Mouse (Mus musculus): ENCODE data around the gene Adss.
"Not testable (repeated sequence)": the region's sequence is repeated elsewhere in the genome, so short reads cannot be mapped to it uniquely, and the experiment has no call there.

The Adss gene

DNA sequence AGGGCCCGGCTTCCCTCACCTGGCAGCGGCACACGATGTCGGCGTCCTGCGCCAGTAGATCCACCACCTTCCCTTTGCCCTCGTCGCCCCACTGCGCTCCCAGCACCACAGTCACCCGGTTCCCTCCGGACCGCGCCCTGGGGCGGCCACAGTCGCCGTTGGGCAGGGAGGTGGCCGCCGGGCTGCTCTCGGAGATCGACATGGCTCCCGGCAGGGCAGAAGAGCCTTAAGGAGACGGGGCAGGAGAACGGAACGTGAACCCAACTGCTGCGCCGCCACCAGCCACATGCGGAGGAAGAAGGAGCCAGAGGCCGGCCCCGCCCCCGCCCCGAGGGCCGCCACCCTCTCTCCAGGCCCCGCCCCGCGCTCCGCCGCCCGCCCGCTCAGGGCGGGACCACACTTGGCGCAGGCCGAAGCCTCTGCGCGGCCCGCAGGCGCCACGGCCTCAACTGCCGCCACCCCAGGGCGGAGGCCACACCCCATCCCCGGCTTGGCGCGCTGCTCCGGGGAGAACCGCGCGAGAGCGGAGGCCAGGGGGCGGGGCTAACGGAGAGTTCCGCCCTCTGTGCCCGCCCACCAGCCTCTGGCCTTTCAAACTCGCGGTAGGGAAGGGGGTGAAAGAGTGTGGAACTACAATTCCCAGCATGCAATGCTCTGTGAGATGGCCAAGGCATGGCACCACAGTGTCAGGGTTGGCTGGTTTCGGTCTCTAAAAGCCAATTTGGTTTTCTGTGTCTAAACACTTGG, at the start of gene Adss:
Gene Adss, minus strand, starts transcription at position 319 of the 747 bp plus-strand sequence.
- DNase-seq (ENCODE audit: low spot score in 2 of 2) = peak; percentile 97 to 98

DNA sequence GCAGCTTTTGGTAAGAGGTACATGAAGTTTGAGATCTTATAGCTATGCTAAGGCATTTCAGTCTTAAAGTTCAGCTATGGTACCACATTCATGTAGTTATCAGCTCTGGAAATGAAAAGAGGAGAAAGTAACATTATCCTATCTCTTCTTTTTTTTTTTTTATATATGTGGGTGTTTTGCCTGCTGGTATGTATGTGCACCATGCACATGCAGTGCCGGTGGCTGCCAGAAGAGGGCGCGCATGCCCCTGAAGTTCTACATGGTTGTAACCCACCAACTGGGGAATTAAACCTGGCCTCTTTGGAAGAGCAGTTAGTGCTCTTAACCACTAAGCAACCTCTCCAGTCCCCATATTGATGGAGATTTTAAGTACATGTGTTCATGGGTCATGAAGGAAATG, 49.5 kb upstream of the Adss start:
- DNase-seq (ENCODE audit: low spot score in 2 of 2) = not testable (repeated sequence)

DNA sequence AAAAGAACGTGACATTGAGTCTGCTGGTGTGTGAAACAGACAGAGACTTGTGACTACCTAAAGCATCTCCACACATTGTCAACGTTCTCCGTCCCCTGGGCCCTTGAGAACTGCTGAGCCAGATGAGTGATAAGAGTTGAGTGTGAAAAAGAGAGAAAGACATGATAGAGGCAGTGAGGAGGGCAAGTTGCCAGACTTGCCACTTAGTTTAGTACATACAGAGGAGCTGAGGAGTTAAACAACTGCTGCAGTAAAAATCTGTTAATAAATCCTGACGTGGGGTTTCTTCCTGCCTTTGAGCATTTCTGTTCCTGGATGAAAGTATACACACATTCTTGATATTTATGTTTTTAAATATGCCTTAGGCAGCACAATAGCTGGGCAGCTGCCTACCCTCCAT, 31.5 kb upstream of the Adss start:
- DNase-seq (ENCODE audit: low spot score in 2 of 2) = not testable (repeated sequence)

DNA sequence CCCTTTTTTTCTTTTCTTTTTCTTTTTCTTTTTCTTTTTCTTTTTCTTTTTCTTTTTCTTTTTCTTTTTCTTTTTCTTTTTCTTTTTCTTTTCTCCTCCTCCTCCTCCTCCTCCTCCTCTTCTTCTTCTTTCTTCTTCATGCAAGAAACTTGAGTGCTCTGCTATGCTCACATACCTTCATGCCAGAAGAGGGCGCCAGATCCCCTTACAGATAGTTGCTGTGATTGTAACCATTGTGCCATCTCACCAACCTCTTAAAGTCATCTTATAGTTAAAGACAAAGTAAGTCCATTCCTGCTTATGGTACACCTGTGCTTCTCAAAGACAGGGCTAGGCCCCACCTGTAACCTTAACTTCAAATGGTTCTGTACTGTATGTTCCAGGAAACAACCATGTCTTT, 10.5 kb upstream of the Adss start:
- DNase-seq (ENCODE audit: low spot score in 2 of 2) = not testable (repeated sequence)

DNA sequence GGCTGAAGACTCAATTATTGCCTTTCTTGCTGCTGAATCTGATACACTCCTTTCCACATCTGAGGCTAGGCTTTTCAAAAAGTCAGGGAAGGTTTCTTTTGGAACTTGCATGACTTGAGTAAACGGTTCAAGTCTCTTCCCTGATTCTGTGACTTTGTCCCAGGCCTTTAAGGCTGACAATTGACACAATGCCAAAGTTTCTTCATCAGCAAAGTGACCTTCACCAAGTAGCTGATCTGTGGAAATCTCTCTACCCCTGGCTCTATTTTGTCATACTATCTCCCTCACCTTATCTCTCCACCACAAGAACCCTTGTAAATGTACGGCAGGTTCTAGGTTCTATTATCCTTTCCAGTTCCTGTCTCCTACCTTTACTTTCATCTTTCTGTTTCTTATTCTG, 7.2 kb upstream of the Adss start:
- no peak for DNase-seq (ENCODE audit: low spot score in 2 of 2)

DNA sequence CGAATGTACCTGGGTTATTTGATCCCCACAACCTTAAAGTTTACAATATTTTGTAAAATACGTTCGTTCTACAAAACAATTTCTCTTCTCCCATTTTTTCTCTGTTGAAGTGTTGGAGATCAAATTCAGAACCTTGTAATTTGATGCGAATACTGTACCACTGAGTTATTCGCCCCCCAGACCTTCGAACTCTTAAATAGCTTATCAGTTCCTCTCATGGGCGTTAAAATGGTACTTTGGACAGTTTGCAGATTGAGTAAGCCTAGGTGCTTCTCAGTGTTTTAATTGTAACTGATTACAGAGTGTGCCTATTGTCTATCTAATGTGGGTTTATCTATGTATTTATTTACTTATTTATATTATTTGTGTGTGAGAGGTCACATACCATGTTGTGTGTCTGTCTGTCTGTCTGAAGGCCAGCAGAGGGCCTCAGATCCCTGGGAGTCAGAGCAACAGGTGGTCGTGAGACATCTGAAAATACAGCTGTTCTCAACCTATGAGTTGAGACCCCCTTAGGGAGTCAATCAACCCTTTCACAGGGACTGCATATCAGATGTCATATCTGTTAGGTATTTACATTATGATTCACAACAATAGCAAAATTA, 942 bp upstream of the Adss start:
- no peak for DNase-seq (ENCODE audit: low spot score in 2 of 2)

DNA sequence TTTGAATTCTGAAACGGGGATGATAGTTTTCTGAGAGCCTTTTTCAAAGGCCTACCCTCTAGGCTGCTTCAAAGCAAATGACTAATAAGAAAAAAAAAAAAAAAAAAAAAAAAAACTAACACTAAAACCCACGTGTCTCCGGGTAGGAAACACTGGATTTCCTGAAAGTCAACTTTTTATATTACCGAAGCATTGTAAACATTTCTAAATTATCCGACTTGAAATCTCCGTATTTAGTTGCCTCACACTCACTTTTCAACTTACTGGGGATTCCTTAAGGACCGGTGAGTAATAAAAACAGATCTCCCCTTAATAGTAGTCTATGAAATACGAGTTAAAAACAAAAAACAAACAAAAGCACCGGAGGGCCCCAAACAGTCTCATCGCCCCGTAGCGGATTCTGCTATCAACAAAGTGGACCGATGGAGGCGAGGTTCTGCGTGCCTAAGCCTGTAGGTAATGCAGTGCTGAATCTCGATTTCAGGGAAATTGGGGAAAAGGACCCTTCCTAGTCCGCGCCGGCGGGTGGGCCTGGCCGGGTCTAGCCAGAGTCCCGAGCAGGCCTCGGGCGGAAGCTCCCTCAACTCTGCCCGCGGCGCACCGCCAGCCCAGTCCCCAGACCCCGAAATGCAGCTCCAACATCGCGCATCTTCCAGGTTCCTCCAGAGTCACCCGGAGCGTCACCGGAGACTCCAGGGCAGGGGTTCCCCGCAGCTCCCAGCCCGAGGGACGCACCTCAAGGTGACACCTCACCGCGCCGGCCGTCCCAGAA, 704 bp downstream of the Adss start:
- DNase-seq (ENCODE audit: low spot score in 2 of 2) = peak in 1 of 2 experiments; percentile 11

DNA sequence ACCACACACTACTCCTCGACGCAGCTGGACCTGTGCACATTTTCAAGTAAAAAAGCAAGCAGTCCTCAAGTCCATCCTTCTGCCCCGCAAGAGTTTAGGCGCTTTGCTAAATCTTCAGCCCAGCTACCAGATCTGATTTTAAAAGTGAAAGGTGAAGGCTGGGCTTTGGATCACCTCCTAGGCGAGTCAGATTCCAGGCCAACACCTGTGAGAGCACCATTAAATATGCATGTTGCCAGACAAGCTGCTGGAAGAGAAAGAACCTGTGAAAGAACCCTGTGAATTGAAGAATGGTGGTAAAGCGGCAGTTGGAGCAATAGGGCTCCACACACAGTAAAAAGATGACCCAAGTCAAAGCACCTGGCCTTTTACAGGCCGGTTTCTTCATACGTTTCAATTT, 1.4 kb downstream of the Adss start:
- peak in 1 of 2 experiments; percentile 3 for DNase-seq (ENCODE audit: low spot score in 2 of 2)

DNA sequence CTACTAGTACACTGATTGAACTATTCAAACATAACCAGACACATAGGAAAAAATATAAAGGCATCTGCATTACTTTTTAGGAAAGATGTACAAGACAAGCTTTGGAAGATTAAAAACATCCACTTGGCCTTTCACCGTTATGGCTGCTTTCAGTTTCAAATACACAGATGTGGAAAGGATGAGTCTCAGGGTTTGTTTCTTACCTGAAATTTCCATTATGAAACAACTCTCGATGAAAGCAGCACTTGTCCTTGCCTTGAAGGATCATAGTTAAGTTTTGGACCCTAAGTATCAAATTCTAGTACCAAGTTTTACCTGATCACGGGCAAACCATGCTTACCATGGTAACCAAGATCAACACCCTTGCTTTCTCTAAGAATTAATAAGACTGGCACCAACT, 3.5 kb downstream of the Adss start:
- no peak for DNase-seq (ENCODE audit: low spot score in 2 of 2)

DNA sequence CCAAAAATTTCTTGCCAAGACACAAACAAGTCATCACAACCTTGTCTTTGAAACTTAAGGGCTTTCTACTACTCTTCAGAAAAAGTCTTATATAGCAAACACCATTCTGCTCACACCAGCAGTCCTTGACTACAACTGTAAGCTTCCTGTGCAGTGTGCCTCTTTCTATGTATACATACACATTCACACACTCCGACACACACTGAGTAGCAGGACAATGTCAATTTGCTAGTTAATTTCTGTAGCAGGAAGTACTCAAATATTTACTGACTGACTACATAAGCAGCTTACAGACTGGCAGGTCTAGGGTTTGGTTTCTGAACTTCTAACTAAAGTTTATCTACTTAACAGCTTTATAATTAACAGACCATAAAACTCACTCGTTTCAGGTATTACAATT, 18.9 kb downstream of the Adss start:
- DNase-seq (ENCODE audit: low spot score in 2 of 2) = no peak

DNA sequence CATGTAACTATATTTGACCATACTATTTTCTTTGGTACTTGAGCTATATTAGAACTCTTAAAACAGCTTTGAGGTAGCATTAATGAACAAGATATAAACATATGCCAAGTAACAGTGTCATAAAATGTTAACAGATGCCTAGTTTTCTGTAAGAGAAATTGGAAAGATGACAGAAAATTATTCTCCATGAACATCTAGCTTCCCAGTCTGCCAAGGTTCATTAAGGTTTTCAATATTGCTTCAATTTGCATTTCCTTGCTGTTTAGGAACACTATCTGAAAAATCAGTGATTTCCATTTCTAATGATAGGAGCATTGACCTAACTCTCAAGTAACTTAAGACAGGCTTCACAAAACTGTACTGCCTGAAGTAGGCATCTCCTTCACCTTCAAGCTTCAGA, 27.4 kb downstream of the Adss start:
- DNase-seq (ENCODE audit: low spot score in 2 of 2) = no peak

DNA sequence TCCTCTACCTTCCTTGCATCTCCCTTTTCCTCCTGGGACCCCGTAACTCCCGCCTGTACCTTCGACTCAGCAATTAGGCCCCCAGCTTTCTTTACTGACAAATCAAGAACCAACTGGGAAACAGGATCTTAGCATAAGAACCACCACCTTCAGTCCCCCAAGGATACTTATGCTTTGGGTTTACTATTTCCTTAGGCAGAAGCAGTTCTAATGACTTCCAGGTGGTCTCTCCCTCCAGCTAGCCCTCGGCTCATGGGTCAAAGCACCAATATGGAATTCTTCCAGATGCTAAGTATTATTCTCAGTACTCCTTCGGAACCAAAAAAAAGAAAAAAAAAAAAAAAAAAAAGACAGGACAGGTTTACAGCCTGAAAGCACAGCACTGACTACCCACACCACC, 39.1 kb downstream of the Adss start:
- no peak for DNase-seq (ENCODE audit: low spot score in 2 of 2)

DNA sequence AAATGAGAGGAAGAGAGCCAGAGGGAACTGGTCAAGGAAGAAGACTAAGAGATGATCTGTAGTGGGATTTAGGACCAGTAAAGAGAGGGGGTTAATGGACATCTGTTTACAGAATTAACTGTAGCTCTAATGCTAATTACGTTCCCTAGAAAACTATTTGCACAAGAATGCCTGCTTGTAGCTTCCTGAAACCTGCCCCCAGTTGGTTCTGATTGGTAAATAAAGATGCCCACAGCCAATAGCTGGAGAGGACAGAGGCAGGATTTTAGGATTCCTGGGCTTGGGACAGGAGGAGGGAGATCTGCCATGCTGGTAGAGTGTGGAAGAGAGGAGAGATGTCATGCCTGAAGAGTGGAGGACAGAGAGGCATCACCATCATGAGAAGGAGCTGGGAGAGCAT, 42.8 kb downstream of the Adss start:
- no peak for DNase-seq (ENCODE audit: low spot score in 2 of 2)

DNA sequence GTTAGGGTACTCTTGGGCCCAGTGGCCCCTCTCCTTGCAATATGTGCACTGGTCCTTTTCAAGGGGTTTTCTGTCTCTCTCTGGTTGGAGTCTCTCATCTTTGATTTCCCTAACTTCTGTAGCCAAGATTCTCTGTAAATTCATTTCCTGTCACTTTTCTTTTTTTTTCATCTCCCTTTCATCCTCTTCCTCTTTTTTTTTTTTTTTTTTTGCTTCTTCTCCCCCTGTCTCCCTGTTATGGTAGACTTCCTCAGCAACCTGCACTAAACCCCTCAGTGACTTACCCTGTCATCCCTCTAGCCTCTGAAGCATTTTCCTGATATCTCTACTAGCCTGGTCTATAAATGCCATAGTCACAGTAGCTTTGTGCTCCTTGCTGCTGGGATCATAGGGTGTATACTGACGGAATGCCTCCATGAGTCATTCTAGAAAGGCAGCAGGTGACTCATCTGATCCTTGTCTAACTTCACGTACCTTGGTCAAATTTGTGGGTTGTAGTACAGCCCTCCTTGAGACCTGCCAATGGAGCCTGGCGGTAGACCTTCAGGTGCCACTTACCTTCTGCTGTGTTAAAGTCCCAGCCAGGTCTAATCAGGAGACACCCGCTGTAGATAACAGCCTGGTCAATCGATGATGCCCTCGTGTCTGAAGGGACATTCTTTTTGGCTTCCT, 48.3 kb downstream of the Adss start:
- no peak for DNase-seq (ENCODE audit: low spot score in 2 of 2)

DNA sequence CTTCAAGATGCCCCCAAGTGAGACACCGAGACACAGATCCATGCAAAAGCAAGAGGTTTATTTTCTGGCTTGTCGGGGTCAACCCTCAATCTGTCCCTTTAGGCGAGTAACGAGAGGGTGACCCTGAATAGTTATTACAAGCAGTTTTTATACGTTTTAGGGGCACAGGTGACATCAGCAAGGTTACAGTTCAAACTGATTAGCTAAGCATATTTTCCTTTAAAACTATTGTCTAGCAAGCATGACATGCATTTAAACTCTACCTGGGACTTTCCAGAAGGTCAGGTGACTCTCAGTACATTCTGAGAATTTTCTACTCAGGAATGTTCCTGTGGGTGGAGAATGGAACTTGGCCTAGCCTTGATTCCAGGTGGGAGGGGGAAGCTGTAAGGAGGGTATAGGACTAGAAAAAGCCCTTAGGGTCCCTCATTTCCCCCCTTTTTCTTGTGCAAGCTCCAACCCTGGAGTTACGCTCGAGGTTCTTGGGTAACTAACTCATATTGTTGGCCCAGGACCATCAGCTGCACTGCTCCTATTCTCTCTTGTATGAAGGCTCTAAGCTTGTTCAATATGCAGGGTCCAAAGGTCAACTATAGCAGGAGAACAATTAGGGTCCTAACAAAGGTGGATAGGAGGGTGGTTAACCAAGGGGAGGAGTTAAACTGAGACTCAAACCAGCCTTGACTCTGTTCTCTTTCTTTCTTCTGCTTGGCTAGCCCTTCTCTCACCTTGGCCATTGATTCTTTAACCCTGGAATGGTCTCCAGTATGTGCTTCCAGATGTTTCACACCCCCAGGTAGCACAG, 51.6 kb downstream of the Adss start:
- DNase-seq (ENCODE audit: low spot score in 2 of 2) = no peak

DNA sequence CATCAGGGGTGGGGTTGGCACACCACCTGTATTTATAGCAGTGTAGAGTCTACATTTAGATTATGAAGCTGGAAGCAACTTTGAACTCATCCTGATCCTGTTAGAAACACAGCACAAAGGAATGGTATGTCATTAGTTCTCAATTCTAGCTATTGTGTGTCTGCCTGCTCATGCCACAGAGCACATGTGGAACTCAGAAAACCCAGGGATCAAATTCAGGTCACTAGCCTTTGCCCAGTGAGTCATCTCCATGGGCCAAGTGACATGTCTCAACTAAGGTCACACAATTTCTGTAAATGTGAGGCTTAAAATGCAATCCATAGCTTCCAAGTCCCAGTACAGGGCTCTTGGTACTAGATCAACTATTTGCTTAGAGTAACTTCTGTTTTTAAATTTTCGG, 54.2 kb downstream of the Adss start:
- no peak for DNase-seq (ENCODE audit: low spot score in 2 of 2)

DNA sequence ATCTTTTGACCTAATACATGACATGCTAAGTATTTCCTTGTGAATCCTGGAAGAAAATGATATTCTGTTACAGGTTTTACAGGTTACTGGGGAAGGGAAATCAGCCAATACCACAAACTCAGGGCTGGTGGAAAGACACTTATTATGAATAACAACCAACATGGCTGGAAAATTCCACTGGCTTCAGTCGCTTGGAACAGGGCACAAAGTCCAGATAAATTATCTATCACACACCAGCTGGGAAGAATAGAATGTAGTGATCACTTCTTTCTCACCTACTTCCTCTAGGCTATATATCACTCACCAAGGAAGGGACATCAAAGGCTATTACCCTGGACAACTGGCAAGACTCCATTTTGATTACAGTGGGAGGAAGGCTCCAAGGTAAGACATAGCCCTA, 55.6 kb downstream of the Adss start:
- no peak for DNase-seq (ENCODE audit: low spot score in 2 of 2)

DNA sequence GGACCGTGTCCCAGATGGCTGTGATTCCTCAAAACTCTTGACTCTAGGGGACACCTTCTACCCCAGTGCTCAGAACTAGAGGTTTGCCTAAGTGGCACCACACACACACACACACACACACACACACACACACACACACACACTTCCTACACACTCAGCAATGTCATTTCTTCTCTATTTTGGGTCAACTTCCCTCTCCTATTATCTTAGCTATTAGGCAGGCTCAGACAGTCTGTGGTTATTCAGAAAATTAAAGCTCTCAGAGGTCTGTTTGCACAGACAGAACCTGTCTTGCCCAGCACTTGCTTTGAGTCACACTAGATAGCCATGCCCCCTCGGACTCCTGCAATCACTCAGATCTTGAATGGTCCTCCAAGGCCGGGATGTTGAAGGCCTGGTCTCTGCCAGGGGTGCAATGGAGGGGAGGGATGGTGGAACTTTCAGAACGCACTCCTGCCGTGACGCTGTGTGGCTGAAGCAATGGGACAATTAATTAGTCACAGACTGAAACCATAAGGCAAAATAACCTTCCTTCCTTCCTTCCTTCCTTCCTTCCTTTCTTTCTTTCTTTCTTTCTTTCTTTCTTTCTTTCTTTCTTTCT, 58.7 kb downstream of the Adss start:
- no peak for DNase-seq (ENCODE audit: low spot score in 2 of 2)

DNA sequence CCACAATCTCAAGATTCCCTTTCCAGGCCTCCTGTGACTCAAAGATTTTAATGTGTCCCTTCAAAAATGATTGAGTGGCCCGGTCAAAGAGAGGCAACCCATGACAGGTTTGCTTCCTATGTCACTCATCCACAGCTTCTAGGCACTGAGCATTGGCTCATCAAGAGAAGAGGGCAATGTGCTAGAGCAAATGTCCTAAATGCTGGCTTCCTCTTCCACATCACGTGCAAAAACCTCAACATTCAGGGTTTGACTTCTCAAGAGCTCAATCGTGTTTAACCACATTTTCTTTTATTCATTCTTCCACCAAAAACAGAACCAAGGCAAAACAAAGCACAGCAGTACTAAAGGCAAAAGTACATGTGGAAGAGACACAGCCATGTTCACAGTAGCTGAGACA, 64.3 kb downstream of the Adss start:
- no peak for DNase-seq (ENCODE audit: low spot score in 2 of 2)

DNA sequence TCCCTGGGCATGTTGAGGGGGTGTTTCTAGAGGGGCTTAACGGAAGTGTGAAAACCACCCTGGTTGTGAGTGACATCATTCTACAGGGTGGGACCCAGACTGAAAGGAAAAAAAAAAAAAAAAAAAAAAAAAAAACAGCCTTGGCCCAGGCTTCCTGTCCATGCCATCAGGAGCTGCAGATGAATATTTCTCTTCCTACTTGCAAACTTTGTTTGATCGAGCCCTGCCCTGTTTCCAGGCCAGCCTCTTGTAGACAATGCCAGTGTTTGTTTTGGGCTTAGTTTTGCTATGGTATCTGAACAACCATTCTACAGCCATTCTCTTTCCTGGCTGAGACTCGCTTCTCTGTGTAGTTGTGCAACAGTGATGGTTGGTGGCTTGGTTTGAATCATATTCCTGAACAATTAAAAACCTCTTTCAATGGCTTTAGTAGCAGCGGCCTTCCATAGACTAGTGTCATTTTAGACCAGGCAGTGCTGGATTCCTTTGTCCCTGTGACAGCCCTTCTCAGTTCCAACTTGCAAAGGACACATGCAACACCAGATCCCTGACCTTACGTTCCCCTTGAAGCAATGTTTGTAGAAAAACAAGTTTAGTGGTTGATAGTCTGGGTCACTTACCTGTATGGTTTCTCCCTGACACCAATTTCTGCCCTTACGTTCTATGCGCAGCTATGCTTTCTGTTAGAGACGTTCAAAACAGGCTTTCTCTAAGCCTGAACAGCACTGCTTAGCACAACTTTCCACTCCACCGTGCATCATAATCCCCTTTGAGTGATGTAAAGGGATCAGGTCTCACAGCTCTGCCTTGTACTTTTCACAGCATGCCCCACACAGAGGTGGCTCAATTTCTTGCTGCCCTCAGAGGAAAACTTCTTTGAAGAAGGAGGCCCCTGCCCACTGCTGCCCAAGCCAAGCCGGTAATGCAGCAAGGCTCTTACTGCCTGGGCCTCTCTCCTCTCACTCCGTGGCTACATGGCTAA, 67.0 kb downstream of the Adss start, which contains the start of gene 1700016C15Rik:
Gene 1700016C15Rik, plus strand, starts transcription at position 772 of the 982 bp plus-strand sequence.
- DNase-seq (ENCODE audit: low spot score in 2 of 2) = no peak
